Mouse (Mus musculus) adrenal gland, adult 2 months (tissue): ENCODE results near the gene Camta1. TPM values are rescaled to one million over a fixed set of nuclear protein-coding genes. Genes with fewer than 3 reads are reported as not detected.

Experiments used
- DNase-seq: peaks from one replicate; pipeline ENCODE4 v3.0.0; 2021
- polyA plus RNA-seq: library from polyadenylated mRNA; depleted of rRNA; stranded (reverse); fragments of >200 nt; gene quantifications from 2 replicates; pipeline ENCODE4 v1.2.3, GENCODE M21; 2012
- total RNA-seq, 2 experiments: library from RNA; stranded (reverse); gene quantifications; 2 replicates each; pipeline ENCODE4 v1.2.3; 2021

Gene Camta1
- total and polyA plus RNA-seq, 3 experiments: 8.5 to 35.0 (median 24.0) TPM

DNA sequence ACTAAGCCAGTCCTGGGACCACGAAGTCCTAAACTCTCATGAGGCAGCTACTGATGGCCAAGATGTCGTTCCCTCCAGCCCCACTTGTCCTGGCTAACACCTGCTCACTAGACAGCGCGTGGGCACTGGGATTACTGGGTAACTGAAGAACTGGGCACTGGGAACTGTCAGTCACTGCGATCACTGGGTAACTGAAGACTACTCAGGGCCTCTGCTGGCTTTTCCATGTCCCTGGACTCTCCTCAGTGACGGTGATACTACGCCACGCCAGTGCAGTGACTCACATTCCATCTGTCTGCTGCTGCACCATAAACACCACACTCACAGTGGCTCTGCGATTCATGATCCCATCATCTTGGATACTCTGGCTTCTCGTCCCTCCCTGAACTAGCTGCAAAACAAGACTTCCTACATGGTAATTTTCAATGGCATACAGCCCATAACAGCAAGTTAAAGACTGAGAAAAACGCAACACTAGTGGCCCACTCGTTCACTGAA, 81.7 kb downstream of the Camta1 start:
- DNase-seq: no peak

DNA sequence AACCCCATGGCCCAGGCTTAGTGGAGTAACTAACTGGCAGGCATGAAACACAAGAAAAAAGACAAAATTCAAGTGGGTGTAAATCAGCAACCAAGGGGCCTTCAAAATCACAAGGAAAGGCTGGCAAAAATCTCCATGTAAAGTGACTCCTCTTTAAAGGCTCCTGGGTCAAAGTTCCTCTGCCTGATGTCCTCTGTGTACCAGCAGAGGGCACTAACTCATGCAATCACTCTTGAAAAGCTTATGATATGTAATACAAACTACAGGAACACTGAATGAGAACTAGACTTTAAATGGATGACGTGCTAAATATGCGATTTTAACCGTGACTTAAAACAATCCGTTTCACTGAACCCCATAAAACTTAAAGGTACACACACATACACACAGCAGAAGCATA, 83.2 kb downstream of the Camta1 start:
- DNase-seq: no peak

DNA sequence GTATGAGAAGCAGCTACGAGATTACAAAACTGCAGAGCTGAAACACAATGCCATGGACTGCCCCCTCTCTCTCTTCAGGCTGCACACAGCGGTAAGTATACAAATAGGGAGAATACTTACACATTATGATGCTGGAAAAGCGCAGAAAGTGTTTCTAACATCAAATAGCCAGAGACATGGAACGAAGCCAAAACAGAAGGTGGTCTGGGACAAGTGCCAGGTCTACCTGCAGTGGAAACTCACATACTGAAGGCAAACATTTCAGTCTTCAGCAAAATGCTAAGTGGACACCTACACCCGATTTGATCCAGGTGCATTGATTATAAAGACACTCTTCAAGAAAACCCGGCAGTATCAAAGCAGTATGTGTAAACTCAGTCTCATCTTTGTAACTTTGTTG, 84.2 kb downstream of the Camta1 start:
- DNase-seq: no peak

DNA sequence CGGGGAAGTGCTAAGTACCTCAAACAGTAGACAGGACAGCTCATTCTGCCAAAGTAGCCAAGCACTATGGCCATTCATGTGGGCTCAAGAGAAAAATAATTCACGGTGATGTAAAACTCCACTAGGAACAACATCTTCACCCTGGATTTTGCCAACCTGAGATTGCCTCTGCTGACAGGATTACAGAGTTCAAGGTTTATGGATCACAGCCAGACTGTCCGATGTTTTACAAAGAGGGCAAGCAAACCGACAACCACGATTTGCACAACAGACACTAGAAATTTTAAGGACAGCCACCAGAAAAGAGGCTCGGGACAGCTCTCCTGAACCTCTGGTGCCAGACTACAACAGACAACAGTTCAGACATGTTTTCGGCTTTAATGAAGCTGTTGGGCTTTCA, 86.2 kb downstream of the Camta1 start:
- no peak for DNase-seq

DNA sequence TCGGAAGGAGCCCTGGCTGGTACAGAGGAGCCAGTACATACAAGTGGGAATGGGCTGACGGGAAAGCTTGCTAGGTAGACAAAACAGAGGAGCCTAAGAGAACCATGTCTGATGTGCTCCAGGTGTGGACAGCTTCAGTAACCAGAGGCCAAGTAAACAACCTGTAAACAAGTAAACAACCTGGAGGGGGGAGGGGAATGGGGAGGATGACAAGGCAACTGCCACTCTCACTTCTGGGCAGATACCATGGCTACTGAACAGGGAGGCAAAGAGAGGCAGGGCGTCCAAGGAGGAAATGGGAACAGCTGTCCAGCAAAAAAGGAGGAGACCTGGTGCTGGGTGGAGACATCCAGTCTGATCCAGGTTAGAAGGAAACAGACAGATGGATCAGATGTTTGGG, 88.0 kb downstream of the Camta1 start:
- DNase-seq: no peak

DNA sequence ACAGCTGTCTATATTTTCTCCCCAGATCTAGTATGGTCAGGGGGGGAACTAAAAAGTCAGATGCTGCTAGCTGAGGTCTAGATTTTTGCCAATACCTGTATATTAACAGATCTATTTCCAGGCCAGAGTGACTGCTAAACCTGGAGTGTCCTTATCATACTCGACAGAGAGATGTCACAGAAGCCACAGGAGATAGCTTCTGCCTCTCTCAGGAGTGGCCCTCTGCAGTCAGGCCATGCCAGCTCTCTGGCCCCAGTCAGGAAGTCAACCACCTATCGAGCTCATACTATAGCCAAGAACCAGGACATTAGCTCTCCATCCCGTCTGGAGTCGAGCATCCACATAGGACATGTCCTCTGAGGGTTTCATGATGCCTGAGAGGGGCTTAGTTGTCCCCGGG, 88.7 kb downstream of the Camta1 start:
- no peak for DNase-seq

DNA sequence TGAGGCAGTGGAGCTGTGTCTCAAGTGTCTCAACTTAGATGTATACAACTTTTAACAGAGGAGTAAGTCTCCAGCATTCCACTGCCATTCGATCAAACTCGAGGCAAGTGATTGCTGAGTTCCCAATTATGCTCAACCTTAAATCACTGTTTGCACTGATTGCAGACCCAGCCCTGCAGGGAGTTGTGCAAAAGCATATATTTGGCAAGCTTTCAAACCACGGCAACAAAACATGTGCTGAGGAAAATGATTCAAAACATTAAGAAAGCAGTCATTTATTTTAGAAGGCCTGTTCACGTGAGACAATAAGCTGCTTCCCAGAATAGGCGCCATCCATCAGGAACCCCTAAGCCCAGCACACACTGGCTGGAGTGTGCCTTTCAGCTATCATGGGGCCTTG, 91.0 kb downstream of the Camta1 start:
- DNase-seq: no peak

DNA sequence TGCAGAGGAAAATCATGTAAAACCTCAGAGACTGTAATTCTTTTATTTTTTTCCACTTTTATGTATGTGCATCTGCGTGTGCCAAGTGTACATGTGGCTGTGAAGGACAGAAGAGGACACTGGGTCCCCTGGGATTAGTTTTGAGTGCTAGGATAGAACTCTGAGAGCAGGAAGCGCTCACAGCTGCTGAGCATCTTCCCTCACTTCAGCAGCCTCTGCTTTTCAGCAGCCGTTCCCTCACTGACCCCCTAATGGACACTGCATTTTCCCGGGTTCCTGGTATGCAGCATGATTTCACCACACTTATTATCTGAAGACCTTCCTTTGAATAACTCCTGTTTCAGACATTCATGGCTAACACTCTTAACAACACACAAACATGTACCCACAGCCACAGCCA, 93.9 kb downstream of the Camta1 start:
- no peak for DNase-seq

DNA sequence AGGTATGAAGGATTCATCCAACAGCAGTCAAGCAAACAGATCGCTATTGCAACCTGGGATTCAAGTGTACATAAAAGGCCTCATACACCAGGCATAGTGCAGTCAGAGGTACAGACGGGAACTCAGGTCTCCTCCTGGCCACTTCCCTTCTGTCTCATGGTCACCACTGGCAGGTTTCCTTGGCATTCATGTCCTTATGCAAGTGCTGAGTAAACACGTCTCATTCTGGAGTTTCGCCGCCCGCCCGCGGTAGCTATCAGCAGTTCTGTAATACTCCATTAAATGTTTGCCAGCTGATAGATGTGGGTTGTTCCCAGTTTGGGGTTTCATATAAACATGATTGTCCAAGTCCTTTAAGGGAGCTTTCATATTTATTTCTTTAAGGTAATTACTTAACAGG, 94.3 kb downstream of the Camta1 start:
- DNase-seq: no peak

DNA sequence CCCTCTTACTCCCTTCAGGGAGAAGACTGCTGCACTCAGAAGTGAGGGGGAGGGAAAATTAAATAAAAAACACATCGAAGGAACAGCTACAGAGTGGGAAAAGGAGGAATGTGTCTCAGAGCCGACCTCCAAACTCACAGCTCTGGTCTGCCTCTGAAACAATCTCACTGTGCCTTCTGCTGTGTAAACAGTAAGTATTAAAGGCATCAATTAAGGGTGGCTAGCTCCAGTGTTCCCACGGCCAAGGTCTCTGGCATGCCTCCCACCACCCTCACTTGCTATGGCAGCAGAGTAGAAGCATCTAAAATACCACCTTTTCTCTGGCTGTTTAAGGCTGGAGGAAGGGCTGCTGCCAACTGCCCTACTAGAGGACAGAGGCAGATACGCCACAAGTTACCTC, 96.3 kb downstream of the Camta1 start:
- no peak for DNase-seq

DNA sequence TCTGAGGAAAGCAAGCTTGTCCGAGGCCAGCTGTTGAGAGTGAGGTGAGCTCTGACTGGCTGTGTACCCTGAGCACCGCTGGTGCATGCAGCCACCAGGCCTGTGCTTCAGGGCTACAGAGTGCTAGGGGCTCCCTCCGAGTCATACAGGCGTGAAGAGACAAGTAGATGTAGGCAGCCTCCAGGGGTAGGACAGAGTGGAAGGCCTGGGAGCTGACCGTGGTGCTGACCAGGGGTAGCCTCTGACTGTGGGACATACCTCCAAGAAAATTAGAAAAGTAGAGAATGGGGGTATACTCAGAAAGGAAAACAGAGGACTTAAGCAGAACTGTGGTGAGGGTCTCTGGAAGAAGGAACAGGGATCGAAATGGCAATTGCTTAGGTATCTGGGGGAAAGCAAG, 97.7 kb downstream of the Camta1 start:
- DNase-seq: peak; percentile 26

DNA sequence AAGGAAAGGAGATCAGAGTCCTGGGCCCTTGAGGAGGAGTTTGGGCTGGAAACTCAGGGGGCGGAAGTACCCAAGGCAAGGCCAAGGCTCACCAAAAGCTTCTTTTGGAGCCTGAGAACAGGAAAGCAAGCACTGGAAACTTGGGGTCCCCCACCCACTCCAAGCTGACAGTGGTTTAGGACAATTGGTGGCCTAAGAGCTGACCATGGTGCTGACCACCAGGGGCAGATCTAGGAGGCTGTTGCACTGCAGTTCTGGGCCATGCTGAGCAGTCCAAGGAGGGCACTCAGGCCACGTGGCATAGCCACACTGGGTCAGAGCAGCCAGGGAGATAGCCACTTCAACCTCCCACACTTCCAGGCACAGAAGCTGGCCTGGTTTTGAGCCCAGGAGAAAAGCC, 102.6 kb downstream of the Camta1 start:
- no peak for DNase-seq

DNA sequence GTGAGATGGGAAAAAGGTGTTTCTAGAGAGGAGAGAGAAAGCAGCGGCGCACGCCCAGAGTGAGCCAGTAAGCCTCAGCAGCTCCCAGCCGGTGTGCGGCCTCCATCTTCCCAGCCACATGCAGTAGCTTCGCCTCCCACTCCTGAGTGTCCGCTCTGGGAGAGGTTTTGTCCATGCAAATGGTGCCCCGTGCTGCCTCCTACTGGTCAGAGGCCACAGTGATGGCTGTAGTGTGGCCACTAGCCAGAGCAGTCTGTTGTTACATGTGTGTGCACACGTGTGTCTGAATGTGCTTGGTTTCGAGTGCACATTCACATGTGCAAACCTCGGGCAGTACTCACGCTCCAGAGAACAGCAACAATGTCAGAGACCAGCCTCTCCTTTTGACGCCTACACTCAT, 103.3 kb downstream of the Camta1 start:
- DNase-seq: no peak

DNA sequence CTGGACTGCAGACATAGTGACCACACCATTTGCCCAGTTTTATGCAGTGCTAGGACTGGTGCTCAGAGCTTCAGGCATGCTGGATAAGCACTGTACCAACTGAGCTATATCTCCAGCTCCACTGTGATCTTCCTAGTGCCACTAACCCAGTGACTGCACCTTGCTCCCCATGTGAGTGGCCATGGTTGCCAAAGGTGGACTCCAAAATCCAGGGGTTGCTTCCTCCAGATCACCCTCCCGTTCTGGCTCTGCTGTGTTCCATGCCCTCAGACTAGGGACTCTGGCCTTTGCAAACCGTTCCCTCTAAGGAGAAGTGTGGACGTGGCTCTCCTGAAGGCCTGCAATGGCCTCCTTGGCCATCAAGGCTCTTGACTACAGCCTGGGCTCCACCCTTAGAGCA, 104.4 kb downstream of the Camta1 start:
- no peak for DNase-seq

DNA sequence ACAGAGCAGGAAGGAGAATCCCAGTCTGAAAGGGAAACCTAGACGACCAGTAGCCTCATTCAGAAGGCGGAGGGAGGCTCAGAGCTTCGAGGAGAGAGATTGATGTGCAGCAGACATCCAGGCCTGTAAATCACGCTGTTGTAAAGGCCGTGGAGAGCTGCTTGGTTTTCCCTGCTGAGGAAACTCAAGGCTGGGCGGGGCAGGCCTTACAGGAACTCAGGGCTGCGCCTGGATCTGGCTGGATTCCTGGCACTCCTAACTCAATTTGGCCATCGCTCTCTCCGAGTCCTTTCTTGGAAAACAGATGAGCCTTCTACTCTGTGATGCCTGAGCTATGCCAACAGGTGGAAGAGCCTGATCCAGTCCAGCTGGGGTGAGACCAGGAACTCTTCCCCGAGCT, 105.3 kb downstream of the Camta1 start:
- DNase-seq: peak; percentile 29

DNA sequence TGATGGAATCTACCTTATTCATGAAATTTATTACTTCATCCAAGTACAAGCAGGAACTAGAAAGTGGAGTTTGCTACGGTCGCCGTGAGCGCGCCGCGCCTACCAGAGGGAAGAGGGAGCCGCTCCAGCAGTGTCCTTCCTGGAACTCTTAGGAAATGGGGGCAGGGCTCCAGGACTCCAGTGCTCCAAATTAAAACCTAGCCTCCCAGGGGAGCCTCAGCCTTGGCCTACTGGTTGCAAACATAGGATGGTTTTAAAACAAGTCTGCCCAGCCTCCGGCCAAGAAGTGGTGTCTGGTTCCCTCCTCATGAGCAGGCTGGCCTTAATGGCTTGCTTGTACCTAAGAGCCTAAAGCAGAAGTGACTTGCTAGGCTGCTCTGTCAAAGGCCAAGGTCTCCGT, 108.4 kb downstream of the Camta1 start:
- DNase-seq: peak; percentile 44

DNA sequence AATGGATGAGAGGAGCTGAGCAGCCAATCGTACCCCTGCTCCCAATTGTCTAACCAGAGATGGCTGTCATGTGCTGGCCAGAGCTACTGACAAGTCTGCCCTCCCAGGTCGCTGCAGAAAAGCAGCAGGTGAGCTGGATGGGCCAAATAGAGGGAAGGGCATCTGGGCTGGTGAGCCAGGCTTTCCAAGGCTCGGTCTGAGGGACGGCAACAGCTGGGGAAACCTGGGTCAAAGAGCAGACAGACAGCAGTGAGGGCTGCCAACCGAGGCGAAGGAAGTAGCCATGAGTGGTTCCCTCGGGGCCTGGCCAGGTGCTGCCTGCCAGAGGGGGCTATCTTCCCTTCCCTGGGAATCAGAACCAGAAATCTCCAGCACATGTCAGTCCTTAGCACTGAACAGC, 109.1 kb downstream of the Camta1 start:
- peak; percentile 9 for DNase-seq

DNA sequence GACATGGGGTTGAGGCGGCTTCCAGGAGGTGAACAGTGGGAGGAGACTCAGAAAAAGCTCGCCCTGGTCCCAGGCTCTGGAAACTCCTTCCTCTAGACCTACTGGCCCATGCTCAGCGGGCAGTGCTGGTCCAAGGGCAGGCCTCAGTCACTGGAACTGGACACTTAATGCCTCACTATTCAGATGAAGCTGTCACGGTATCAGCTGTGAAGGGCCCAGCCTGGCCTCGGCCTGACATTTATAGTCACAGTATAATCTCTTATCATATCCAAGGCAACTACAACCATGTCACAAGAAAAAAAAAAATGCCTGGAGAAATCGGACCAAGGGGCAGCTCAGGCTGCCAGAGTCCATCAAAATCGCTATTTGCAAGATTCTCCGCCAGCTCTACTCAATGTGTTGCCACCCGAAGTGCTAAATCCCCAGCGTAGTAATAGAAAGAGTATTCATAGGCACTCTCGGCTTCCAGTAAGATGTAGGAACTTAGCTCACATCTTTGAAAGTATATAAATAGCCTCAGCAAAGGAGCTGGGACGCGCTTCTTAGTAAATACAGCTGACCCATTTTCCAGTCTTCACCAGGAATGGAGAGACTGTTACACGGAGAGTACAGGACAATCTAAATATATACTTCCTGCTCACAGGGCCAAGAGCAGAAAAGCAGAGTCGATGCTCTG, 110.3 kb downstream of the Camta1 start:
- DNase-seq: peak; percentile 24

DNA sequence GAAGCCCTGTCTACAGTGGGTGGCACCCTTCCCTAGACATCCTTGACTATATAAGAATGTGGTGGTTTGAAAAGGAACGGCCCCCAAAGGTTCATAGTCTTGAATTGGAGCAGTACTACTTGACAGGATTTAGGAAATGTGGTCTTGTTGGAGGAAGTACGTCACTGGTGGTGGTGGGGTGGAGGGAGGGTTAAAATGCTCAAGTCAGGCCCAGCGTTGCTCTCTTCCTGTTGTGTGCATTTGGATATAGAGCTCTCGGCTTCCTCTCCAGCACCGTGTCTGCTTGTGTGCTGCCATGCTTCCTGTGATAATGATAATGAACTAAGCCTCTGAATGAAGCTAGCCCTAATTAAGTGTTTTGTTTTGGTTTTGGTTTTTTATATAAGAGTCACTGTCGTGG, 114.0 kb downstream of the Camta1 start:
- DNase-seq: no peak

DNA sequence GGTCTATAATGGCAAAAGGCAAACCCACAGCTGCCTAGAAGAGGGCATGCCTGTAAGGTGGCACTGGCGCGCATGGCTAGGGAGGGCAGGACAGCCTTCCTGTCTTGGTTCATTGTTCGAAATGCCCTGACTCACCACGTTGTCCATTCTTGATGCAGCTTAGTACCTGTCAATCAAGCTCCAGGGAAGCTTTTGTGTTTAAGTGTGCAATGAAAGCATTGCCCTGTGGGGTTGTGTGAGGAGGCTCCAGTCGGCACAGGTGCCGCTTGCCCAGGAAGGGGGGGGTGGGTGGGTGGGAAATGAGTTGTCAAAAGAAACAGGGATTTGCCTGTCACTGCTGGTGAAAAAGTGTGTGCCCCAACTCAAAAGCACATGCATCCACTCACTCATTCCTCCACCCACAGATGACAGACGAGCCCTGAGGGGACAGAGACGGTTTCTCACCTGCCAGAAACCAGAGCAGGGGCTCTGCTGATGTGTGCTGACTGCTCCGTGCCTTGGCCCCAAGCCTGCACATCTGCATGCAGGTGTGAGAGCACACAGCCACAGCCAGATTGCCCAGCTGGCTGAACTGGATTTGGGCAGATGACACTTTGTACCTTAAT, 115.6 kb downstream of the Camta1 start:
- no peak for DNase-seq

DNA sequence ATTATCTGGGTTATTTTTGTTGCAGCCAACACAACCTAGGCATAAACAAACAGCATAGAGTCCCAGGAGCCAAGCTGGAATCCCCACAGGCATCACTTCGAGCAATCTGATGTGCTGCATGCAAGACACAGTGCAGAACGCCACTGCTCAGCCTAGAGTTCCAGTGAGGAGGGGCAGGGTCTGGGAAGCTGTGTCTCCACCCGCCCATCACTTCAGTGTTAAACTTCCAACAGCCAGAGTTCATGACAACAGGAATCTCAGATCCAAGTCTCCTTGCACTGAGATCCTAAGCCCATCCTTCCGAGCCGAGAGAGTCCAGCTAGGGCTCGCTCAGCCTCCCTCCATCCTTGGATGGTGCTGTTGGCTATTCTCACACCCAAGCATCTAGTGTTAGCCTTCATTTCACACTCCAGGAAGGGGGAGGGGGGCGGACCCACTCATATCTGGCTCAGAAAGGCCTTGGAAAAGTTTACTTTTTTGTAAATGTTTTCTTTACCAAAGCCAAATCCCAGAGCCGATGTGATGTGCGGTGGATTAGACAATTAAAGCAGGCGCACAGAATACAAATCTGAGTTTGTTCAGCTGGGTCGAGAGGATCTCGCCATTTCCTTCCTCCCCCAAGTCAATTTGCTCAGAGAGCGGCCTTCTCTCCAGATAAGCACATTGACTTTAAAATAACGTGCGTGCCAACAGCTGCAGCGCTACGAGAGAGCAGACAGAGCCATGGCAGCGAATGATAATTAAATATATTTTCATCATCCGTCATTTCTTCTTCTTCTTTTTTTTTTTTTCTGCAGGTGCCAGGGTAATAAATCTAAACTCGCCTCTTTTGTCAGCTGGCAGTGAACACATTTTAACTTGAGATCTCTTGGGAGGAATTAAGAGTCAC, 120.2 kb downstream of the Camta1 start:
- DNase-seq: no peak

DNA sequence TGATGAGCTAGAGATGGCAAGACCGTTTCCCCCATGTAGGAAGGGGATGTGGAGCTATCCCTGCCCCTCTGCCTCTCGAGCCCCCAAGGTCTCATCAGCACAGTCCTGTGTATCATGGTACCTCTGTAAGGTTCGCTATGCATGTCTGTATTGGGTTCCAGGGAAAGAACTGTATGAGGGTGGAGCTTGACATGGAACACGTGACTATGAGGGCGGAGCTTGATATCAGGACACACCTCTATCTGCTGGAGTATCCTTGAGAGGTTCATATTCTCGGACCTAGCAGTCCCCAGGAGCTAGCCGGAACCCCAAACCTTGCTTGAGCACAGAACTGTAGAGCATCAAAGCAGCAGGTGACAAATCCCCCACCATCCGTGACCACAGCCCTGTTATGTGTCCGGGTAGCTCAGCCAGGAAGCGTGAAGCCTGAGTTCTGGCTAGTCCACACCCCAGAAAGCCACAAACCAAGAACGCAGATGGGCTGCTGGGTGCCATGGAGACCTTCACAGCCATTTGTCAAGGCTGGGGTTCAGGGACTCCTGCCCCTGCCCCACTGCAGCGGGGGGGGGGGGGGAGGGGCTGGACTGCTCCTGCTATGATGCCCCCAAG, 122.2 kb downstream of the Camta1 start:
- no peak for DNase-seq

DNA sequence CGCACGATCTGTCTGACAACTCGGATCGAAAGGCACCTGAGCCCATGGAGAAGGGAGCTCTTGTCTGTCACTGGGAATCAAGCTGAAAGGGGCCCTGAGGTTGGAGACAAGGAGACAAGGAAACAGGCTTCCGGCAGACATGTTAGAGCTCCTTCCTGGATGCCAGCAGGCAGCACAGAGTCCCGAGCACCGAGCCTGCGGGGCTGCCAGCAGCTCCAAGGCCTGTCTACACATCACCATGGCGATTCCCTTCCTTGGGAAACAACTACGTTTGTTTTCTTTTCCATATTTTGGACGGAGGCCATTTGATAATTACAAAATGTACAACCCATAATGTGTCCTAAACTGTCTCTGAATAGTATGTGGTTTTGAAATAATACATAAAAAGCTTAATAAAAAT, 122.8 kb downstream of the Camta1 start:
- no peak for DNase-seq
